Mouse (Mus musculus) lung, postnatal 0 days (tissue): ENCODE data around the gene Eif1.
"Not testable (repeated sequence)": the region's sequence is repeated elsewhere in the genome, so short reads cannot be mapped to it uniquely, and the experiment has no call there.

Experiments
- CTCF ChIP-seq: IDR thresholded peaks from 2 replicates; pipeline ENCODE4 v1.5.1; 2016; ENCODE audit warnings: antibody characterized with exemption, mild to moderate bottlenecking
- EP300 ChIP-seq: IDR thresholded peaks from 2 replicates; pipeline ENCODE4 v1.6.1; 2016; ENCODE audit warnings: antibody characterized with exemption, mild to moderate bottlenecking, control low read depth

- not testable (repeated sequence) for TF ChIP-seq CTCF, EP300
Observed at GRCm38 (mm10) chr11:100330816-100331375, 11.2 kb downstream of the Eif1 start.
